In the genomic region with DNA sequence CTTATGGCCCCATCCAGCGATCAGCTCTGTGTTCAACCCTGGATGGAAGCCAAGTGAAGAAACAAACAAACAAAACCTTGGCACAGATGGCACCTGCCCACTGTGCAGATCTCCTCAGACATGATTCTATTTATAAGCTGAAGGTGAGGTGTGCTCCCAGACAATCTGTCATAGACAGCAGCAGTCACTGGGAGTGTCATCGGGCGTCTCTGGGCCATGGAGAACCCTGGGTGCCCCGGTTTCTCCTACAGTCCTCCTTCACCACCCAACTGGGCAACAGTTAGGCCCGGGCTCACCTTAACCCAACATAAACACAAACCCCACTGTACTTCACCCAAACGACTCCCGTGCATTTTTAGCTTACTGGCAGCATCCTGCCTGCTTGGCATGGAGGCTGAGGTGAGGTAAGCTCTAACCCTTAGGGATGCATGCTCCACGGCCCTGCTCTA, we compare ENCODE assay signal across 16 mouse cellular contexts.
A peak's percentile ranks its signal among the peaks of the same experiment; 100 is the strongest.
DNase-seq lines count a peak whose midpoint lies in the region; ATAC-seq and TF ChIP-seq lines count a peak whose summit lies in the region.
"Had no signal": no experiment of that assay in that cellular context is flagged by ENCODE, and none has a peak within 500 bp of the region (broad histone marks: within the 10 kb centered on the region; RNA-seq: fewer than 3 reads in every experiment).

No protein-coding gene starts in this region.

- H3K9me3 ChIP-seq in intestine, postnatal 0 days (ENCODE audit: control insufficient read depth): no peaks in the 10 kb centered on the region
- H3K9me3 ChIP-seq in intestine, embryonic 16.5 days (ENCODE audit: control insufficient read depth, low read length): no peaks in the 10 kb centered on the region
- H3K9me3 ChIP-seq: megakaryocyte, embryonic 14.5 days; neural tube, embryonic 15.5 days had no signal

- ATAC-seq in intestine, postnatal 0 days: peak; percentile 46; the same call in 1 of the 2 replicates
- ATAC-seq in intestine, embryonic 16.5 days: no peak

- H3K4me1 ChIP-seq in intestine, postnatal 0 days (replicated peaks; ENCODE audit: control insufficient read depth, insufficient read depth, low read length): peaks cover 3% of the 10 kb centered on the region
- peaks cover 4% of the 10 kb centered on the region for H3K4me1 ChIP-seq in intestine, embryonic 16.5 days (ENCODE audit: control insufficient read depth, insufficient read depth, low read length)

- H3K9ac ChIP-seq in intestine, postnatal 0 days (ENCODE audit: low read depth, low read length): no peak overlapping the region
- no peak overlapping the region for H3K9ac ChIP-seq in intestine, embryonic 16.5 days (ENCODE audit: low read depth, low read length)
- H3K9ac ChIP-seq: liver, embryonic 14.5 days; neural tube, embryonic 15.5 days had no signal

- DNase-seq in brain, adult 2 months (ENCODE audit: low read depth, low spot score): peak; percentile 81
- DNase-seq in cerebellum, adult 11-12 months: peak; percentile 72
- peak; percentile 73 for DNase-seq in cerebellum, postnatal 25 days
- no peak for DNase-seq in adrenal gland, adult (ENCODE audit: inconsistent age in 2 of 2, low spot score in 1 of 2)
- DNase-seq in spleen, postnatal 36 days (ENCODE audit: low spot score in 2 of 2): no peak
- DNase-seq: heart, adult 18-20 months; lung, postnatal 10 days; right cerebral cortex, postnatal 25 days; thymus, postnatal 36 days had no signal

- no peak for TF ChIP-seq CTCF in intestine, postnatal 0 days (IDR thresholded peaks at IDR 0.05; ENCODE audit: low read depth)

- H3K4me2 ChIP-seq in intestine, postnatal 0 days (replicated peaks; ENCODE audit: low read depth): no peak overlapping the region
- no peak overlapping the region for H3K4me2 ChIP-seq in intestine, embryonic 16.5 days (ENCODE audit: low read depth, low read length)
- H3K4me2 ChIP-seq: neural tube, embryonic 15.5 days had no signal

- no peak overlapping the region for H3K4me3 ChIP-seq in intestine, postnatal 0 days (ENCODE audit: low read depth, low read length)
- no peak overlapping the region for H3K4me3 ChIP-seq in intestine, embryonic 16.5 days (ENCODE audit: low read length)
- H3K4me3 ChIP-seq: erythroblast, embryonic 14.5 days; megakaryocyte, embryonic 14.5 days; myocyte; neural tube, embryonic 15.5 days had no signal

- 75% methylated on average over 8 of the region's 8 CpGs for whole genome bisulfite sequencing in intestine, postnatal 0 days
- WGBS in intestine, embryonic 16.5 days: 85% methylated on average over 8 of the region's 8 CpGs

- H3K27me3 ChIP-seq in intestine, postnatal 0 days (replicated peaks; ENCODE audit: control insufficient read depth, insufficient read depth, low read length): no peaks in the 10 kb centered on the region
- H3K27me3 ChIP-seq in intestine, embryonic 16.5 days (replicated peaks; ENCODE audit: control insufficient read depth, insufficient read depth, low read length): no peaks in the 10 kb centered on the region
- H3K27me3 ChIP-seq: neural tube, embryonic 15.5 days had no signal

- H3K27ac ChIP-seq in intestine, postnatal 0 days (ENCODE audit: low read depth, low read length): no peak overlapping the region; the same call in 1 of the 2 replicates
- H3K27ac ChIP-seq in intestine, embryonic 16.5 days (ENCODE audit: low read length): no peak overlapping the region
- H3K27ac ChIP-seq: liver, embryonic 14.5 days; neural tube, embryonic 15.5 days had no signal

- H3K36me3 ChIP-seq in intestine, postnatal 0 days (ENCODE audit: control insufficient read depth, insufficient read depth): no peaks in the 10 kb centered on the region
- no peaks in the 10 kb centered on the region for H3K36me3 ChIP-seq in intestine, embryonic 16.5 days (ENCODE audit: control insufficient read depth, insufficient read depth, low read length)
- H3K36me3 ChIP-seq: neural tube, embryonic 15.5 days had no signal

Comparison
In these comparisons a context has a peak if more than half of its experiments do, and no peak if none do; other contexts are left out.
1. DNase-seq: peak in brain, adult 2 months (single experiment), cerebellum, adult 11-12 months (single experiment) and cerebellum, postnatal 25 days (2 of 2); none in adrenal gland, adult (0 of 2) and spleen, postnatal 36 days (0 of 2).